Mouse (Mus musculus): ENCODE results near the gene Herc3.

DNA sequence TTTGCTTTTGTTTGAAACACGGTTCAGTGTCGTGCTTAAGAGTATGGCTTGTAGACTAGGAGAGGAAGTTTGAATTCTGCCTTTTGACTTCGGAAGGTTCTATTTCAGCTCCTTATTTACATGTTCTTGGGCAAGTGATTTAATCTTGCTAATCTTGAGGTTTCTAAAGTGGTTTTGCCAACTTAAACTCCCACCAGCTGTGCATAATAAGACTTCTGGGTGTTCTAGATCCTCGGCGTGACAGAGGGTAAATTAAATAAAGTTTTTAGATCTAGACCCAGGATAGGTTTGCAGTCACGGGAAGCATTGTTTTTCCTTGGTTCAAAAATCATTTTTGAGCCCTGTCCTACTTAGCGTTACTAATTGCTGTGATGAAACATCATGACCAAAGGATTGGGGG is 3.2 kb downstream of the Herc3 start:
- no peak for TF ChIP-seq CTCF (IDR thresholded peaks at IDR 0.05; ENCODE audit: control insufficient read depth, insufficient read depth, insufficient replicate concordance, low read depth, low read length)
- no peak for TF ChIP-seq POLR2A (IDR thresholded peaks at IDR 0.05; ENCODE audit: control insufficient read depth, low read depth, low read length)
